Mouse (Mus musculus) hindbrain, embryonic 14.5 days (tissue): ENCODE measurements around the gene Edc3. TPM values are rescaled to one million over a fixed set of nuclear protein-coding genes. Genes with fewer than 3 reads are reported as not detected.
"Not testable (repeated sequence)": the region's sequence is repeated elsewhere in the genome, so short reads cannot be mapped to it uniquely, and the experiment has no call there.

ENCODE experiments used
- ATAC-seq: fragments of 200-750 bp; cut with Nextera tagmentation; 2 replicates; pipeline ENCODE4 v1.8.0; 2017; ENCODE audit warnings: moderate number of reproducible peaks, mild to moderate bottlenecking, moderate TSS enrichment, moderate library complexity; ENCODE audit not compliant: low FRiP score
- DNase-seq: peaks from one replicate; pipeline ENCODE4 v3.0.0-alpha.2; 2015; ENCODE audit warnings: low spot score
- H3K27ac ChIP-seq: fragments of 300-500 bp; sonication (generic); 2 replicates; pipeline ENCODE4 v1.5.1; 2014; ENCODE audit warnings: mild to moderate bottlenecking, moderate library complexity
- H3K27me3 ChIP-seq: fragments of 300-500 bp; sonication (generic); 2 replicates; pipeline ENCODE4 v1.6.1; 2014; ENCODE audit warnings: mild to moderate bottlenecking, low read length, mixed read lengths; ENCODE audit not compliant: control insufficient read depth, insufficient read depth
- H3K36me3 ChIP-seq: fragments of 300-500 bp; sonication (generic); replicated peaks from 2 replicates; pipeline ENCODE4 v1.6.1; 2014; ENCODE audit not compliant: control insufficient read depth, insufficient read depth
- H3K4me1 ChIP-seq: fragments of 300-500 bp; sonication (generic); replicated peaks from 2 replicates; pipeline ENCODE4 v1.6.1; 2014; ENCODE audit warnings: antibody characterized with exemption, low read length, mixed read lengths; ENCODE audit not compliant: control insufficient read depth, insufficient read depth
- H3K4me2 ChIP-seq: fragments of 300-500 bp; sonication (generic); replicated peaks from 2 replicates; pipeline ENCODE4 v1.6.1; 2014; ENCODE audit warnings: mild to moderate bottlenecking, moderate library complexity
- H3K4me3 ChIP-seq: fragments of 300-500 bp; sonication (generic); replicated peaks from 2 replicates; pipeline ENCODE4 v1.5.1; 2014; ENCODE audit warnings: mild to moderate bottlenecking, low read length
- H3K9ac ChIP-seq: fragments of 300-500 bp; sonication (generic); 2 replicates; pipeline ENCODE4 v1.6.1; 2014
- H3K9me3 ChIP-seq: fragments of 300-500 bp; sonication (generic); 2 replicates; pipeline ENCODE4 v1.6.1; 2016; ENCODE audit warnings: low read length; ENCODE audit not compliant: control insufficient read depth
- WGBS: fragments of 180-500 bp; shearing (Covaris S2); extraction: QIAGEN DNeasy Blood & Tissue Kit; methylation state at CpG from one replicate; pipeline ENCODE4 v1.1.7; 2014; 5-methylcytosine and 5-hydroxymethylcytosine counted together
- polyA plus RNA-seq: library from polyadenylated mRNA; unstranded; fragments of >200 nt; fragmentation: Nextera tagmentation; extraction: Ambion mirVana; gene quantifications from 2 replicates; pipeline ENCODE4 v1.2.1, GENCODE M21; 2014

The Edc3 gene
- polyA plus RNA-seq, 1 experiment from 2014 or later = 22.1 TPM

DNA sequence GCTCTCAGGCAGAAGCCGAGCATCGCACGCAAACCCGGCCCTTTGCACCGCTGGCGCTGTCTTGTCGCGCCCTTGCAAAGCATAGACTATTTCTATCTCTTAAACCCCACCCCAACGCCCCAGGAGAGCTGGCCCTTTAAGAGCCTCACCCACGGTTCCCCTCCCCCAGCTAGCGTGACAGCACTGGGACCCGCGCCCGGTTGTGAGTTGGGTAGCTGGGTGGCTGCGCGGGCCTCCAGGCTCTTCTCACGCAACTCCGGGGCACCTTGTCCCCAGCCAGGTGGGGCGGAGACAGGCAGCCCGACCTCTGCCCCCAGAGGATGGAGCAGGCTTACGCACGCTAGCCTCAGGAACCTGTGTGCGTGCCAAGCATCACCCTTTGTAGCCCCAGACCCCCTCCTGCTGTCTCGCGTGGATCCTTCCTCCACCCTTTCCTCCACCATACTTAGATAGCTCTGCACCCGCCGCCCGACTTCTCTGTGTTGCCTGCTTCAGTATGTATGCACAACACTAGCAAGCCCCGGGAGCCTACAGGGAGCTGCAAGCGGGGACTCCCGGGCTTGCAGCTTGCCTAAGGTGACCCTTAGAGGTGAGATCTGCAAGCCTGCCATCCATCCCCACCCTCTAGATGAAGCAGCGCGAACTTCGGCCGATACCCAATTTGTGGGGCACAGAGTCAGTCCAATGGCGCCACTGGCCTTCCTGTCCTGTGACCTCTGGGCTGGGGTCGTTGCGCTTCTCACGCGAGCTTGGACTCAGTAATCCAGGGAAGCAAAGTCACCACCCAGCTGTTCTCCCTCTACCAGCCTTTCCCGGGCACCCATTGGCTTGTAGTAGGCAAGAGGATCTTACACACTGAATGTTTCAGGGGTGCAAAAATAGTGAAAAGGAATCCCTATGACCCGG is 11.7 kb upstream of the Edc3 start:
- DNase-seq (peak; percentile 59), ATAC-seq (peak; percentile 70; the same call in 1 of the 2 replicates)
- no peaks in the 10 kb centered on the region for H3K9me3 ChIP-seq
- H3K27ac ChIP-seq = no peak overlapping the region
- peaks cover 11% of the 10 kb centered on the region; the same call in 1 of the 2 replicates for H3K27me3 ChIP-seq
- WGBS = 1% methylated on average over 42 of the region's 42 CpGs
- H3K4me1 ChIP-seq = peaks cover 5% of the 10 kb centered on the region; the same call in 1 of the 2 replicates
- peak overlapping the region; percentile 78 for H3K4me2 ChIP-seq
- peak overlapping the region; percentile 42 for H3K4me3 ChIP-seq
- no peaks in the 10 kb centered on the region for H3K36me3 ChIP-seq
- H3K9ac ChIP-seq = peak overlapping the region; percentile 54

DNA sequence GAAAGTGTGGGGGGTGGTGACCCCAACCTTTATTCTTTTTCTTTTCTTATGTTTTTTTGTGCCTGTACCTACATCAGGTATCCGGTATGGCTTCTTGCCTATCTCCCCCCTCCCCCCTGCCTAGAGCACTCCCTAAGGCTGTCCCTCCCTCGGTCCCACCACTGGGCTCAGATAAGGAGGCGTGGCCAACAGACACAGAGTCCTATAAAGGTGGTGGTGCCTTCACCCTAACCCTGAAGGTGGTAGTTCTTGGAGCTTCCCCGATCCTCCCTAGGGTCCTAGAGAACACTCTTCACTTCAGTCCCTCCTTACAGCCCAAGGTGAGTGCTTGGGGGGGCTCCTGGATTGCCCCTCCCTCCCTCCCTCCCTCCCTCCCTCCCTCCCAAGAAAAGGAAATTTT is 11.0 kb upstream of the Edc3 start:
- Histone ChIP-seq H3K27ac (no peak overlapping the region), H3K27me3 (peaks cover 11% of the 10 kb centered on the region; the same call in 1 of the 2 replicates), H3K9me3 (no peaks in the 10 kb centered on the region), H3K4me3 (no peak overlapping the region), H3K4me2 (no peak overlapping the region), H3K4me1 (peaks cover 5% of the 10 kb centered on the region; the same call in 1 of the 2 replicates), H3K9ac (no peak overlapping the region), H3K36me3 (no peaks in the 10 kb centered on the region)
- 15% methylated on average over 4 of the region's 4 CpGs for WGBS
- ATAC-seq (no peak), DNase-seq (no peak)

DNA sequence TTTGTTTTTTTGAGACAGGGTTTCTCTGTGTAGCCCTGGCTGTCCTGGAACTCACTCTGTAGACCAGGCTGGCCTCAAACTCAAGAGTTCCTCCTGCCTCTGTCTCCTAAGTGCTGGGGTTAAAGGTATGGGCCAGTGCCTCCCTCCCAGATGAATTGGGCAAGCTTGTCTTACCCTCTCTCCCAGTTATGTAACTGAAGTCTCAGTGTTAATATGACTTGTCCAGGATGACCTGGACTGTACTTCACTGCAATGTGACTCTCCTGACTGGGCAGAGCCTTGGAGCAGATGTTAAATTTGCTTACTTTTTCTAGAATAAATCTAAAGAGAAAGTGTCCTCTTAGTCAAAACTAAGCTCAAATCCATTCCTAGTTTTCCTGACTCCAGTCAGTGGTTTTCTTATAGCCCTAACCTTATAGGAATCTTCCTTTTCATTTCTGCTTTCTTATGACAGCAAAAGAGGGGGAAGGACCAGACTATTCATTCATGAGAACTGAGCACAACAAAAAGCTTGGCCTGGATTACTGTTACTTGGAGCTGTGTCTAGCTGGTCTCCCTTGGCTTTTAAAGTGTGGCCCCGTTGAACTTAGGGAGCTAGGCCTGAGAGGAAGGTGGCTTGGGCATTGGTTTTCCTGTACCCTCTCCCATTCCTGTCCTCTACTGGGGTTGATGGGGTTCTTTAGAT is 9.7 kb upstream of the Edc3 start:
- WGBS = 86% methylated on average over 1 of the region's 1 CpGs
- no peaks in the 10 kb centered on the region for H3K36me3 ChIP-seq
- H3K27me3 ChIP-seq = peaks cover 11% of the 10 kb centered on the region; the same call in 1 of the 2 replicates
- no peak overlapping the region for H3K4me2 ChIP-seq
- H3K9ac ChIP-seq = no peak overlapping the region
- H3K27ac ChIP-seq = no peak overlapping the region
- no peak overlapping the region for H3K4me3 ChIP-seq
- DNase-seq (peak; percentile 62), ATAC-seq (no peak)
- no peaks in the 10 kb centered on the region for H3K9me3 ChIP-seq
- H3K4me1 ChIP-seq = peaks cover 5% of the 10 kb centered on the region; the same call in 1 of the 2 replicates

DNA sequence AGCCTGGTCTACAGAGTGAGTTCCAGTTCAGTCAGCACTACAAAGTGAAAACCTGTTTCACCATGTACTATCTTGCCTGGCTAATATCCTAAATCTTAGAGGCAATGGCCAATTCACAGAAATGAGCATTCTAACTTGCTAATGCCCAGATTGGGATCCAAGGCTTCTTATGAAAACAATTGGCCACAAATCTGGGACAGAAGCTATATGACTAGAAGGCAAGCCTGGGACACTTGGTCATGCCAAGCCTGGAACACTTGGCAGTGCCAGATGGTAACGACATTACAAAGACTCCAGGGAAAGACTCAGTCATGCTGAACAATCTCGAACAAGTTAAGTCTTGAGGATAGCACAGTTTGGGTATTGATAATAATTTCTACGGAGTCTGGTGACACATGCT is 1.8 kb upstream of the Edc3 start:
- no peaks in the 10 kb centered on the region for H3K27me3 ChIP-seq
- 89% methylated on average over 3 of the region's 3 CpGs for WGBS

DNA sequence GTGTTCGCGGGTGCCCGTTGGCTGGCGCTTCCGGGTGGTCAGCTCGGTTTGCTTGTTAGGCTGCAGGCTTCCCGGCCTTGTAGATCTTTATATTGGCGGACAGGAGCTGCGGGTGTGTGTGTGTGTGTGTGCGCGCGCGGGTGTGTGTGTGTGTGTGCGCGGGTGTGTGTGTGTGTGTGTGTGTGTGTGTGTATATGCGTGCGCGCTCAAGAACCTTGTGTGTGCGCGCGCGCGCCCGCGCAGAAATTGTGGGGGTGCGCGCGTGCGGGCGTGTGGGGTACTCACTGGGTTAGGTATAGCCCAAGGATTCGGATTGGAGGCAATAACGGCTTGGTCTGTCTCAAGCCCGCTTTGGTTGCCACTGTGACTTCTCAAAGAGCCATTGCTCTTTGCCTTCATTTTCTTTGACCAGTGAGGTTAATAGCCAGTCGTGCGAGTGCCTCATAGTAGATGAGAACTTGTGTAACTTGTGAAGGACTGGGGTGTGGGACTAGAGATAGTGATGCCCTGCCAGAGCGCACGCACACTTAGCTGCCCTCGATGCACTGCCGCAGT is 457 bp downstream of the Edc3 start:
- Histone ChIP-seq H3K9me3 (no peaks in the 10 kb centered on the region), H3K9ac (peak overlapping the region; percentile 94), H3K27me3 (no peaks in the 10 kb centered on the region), H3K27ac (peak overlapping the region; percentile 84), H3K36me3 (peaks cover 14% of the 10 kb centered on the region), H3K4me3 (peak overlapping the region; percentile 95), H3K4me1 (peaks cover 13% of the 10 kb centered on the region), H3K4me2 (peak overlapping the region; percentile 79)
- ATAC-seq = peak; percentile 74; the same call in 1 of the 2 replicates
- peak; percentile 64 for DNase-seq
- 4% methylated on average over 39 of the region's 39 CpGs for WGBS

More for the DNA sequence above, 1.8 kb upstream of the Edc3 start:
- no peak overlapping the region for H3K27ac ChIP-seq
- DNase-seq (no peak), ATAC-seq (no peak)
- no peak overlapping the region for H3K4me3 ChIP-seq
- peaks cover 13% of the 10 kb centered on the region for H3K4me1 ChIP-seq
- H3K9me3 ChIP-seq = no peaks in the 10 kb centered on the region
- H3K9ac ChIP-seq = no peak overlapping the region
- H3K36me3 ChIP-seq = no peaks in the 10 kb centered on the region
- H3K4me2 ChIP-seq = no peak overlapping the region

DNA sequence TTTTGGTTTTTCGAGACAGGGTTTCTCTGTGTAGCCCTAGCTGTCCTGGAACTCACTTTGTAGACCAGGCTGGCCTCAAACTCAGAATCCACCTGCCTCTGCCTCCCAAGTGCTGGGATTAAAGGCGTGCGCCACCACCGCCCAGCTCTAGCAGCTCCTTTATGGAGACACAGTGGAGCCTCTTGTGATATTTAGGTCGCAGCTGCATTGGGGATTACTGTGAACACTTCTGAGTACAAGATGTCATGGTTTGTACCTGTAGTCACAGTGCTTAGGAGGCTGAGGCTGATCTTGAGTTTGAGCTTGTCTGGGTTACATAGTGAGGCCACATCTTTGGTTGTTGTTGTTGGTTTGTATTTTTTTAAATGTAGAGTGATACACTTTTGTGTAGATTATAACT is 1.9 kb downstream of the Edc3 start:
- H3K27ac ChIP-seq, DNase-seq, H3K9me3 ChIP-seq, H3K4me3 ChIP-seq, ATAC-seq, H3K27me3 ChIP-seq, H3K9ac ChIP-seq, H3K4me2 ChIP-seq: not testable (repeated sequence)
- peaks cover 13% of the 10 kb centered on the region for H3K4me1 ChIP-seq
- WGBS = 96% methylated on average over 5 of the region's 5 CpGs
- H3K36me3 ChIP-seq = peaks cover 28% of the 10 kb centered on the region

DNA sequence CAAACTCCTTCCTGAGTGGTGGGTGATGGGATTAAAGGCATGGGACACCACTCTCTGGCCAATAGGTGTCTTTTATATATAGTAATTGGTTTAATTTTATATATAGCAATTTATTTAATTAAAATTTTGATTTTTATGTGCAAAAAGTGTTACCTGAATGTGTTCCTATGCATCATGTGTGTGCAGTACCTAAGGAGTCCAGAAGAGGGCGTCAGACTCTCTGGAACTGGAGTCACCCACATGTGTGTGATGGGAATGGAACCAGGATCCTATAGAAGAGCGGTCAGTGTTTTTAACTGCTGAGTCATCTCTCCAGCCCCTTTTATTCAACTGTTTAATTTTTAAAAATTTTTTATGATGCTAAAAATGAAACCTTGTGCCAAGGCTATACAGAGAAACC is 3.9 kb downstream of the Edc3 start:
- Histone ChIP-seq H3K4me1 (peaks cover 13% of the 10 kb centered on the region), H3K4me2 (no peak overlapping the region), H3K9me3 (no peaks in the 10 kb centered on the region), H3K36me3 (peaks cover 48% of the 10 kb centered on the region), H3K9ac (no peak overlapping the region), H3K4me3 (no peak overlapping the region), H3K27me3 (no peaks in the 10 kb centered on the region), H3K27ac (no peak overlapping the region)
- no peak for DNase-seq
- no peak for ATAC-seq
- WGBS = 80% methylated on average over 2 of the region's 2 CpGs

DNA sequence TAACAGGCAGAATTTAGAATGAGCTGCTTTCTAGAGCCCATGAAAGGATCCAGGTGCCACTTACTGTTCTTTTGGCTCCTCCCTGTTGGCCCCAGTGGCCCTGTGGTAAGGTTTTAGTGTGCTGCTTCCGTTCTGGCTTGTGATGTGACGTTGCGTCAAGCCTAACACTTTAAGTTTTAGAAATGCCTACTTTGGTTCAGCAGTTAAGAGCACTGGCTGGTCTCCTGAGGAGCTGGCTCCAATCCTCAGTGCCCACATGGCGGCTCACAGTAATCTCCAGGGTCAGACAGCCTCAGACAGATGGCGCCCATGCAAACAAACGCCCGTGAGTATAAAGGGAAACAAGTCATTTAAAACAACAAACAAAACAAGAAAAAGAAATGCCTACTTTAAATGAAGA is 10.1 kb downstream of the Edc3 start:
- H3K9me3 ChIP-seq = no peaks in the 10 kb centered on the region
- 87% methylated on average over 7 of the region's 7 CpGs for WGBS
- H3K4me1 ChIP-seq = no peaks in the 10 kb centered on the region
- no peak overlapping the region for H3K4me2 ChIP-seq
- no peak overlapping the region for H3K4me3 ChIP-seq
- ATAC-seq = no peak
- no peaks in the 10 kb centered on the region for H3K27me3 ChIP-seq
- H3K27ac ChIP-seq = no peak overlapping the region
- no peak overlapping the region for H3K9ac ChIP-seq
- no peak for DNase-seq
- peaks cover 79% of the 10 kb centered on the region for H3K36me3 ChIP-seq

DNA sequence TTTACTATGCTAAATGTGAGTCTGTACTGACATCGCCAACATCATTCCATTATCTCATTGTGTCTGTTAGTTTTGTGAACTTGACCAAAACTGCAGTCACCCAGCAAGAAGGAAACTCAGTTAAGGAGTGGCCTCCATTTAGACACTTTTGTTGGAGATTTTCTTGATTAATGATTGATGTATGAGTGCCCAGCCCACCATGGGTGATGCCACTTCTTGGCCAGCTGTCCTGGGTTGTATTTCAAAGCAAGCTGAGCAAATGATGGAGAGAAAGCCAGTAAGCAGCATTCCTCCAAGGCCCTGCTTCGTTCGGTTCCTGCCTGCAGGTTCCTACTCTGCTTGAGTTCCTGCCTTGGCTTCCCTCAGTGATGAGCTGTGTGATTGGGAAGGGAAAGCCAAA is 12.4 kb downstream of the Edc3 start:
- Histone ChIP-seq H3K4me1 (no peaks in the 10 kb centered on the region), H3K27ac (no peak overlapping the region), H3K9me3 (no peaks in the 10 kb centered on the region), H3K4me2 (no peak overlapping the region), H3K27me3 (no peaks in the 10 kb centered on the region), H3K9ac (no peak overlapping the region), H3K4me3 (no peak overlapping the region), H3K36me3 (peaks cover 56% of the 10 kb centered on the region)
- 94% methylated on average over 3 of the region's 3 CpGs for WGBS
- ATAC-seq (no peak), DNase-seq (no peak)
